Mouse (Mus musculus): Measurements from ENCODE around the gene Gpr50. TPM values are rescaled to one million over a fixed set of nuclear protein-coding genes. Genes with fewer than 3 reads are reported as not detected.

The Gpr50 gene
- polyA plus RNA-seq (2015; fragmentation: Nextera tagmentation; extraction: Ambion mirVana): 0.19 and 0.21 TPM in 2 replicates

DNA sequence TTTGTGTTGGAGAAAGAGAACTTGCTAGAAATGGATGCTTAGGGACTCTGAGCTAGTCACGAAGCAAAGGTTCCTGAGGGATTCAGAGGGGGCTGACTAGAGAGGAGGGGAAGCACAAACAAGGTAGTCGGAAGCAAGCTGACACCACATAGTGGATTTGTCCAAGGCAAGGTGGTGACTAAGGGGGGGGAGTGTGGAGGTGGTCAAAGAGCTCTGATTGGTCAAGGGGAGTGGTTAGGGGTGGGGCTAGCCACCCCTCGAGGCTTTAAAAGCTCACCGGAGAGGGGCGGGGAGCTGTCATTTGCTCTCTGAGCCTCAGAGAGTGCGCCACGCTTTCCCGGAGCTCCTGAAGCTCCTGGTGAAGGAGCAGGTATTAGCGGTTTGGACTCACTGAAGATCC is at the start of gene Gpr50:
TSS of gene Gpr50 (plus strand) at position 294 of the 400 bp plus-strand sequence.
- no peaks in the 10 kb centered on the region for H3K4me1 ChIP-seq
- peak within 1 kb of the TSS; percentile 16; the same call in 1 of the 2 replicates for H3K9ac ChIP-seq
- 16% methylated on average over 9 of the region's 9 CpGs for WGBS
- peak within 1 kb of the TSS; percentile 78 for H3K4me2 ChIP-seq
- ATAC-seq (ENCODE audit: borderline replicate concordance, extremely low read depth, low FRiP score, low TSS enrichment): no peak
- peak within 1 kb of the TSS; percentile 43 for H3K4me3 ChIP-seq
- no peaks in the 10 kb centered on the region for H3K9me3 ChIP-seq
- H3K27ac ChIP-seq: no peak within 1 kb of the TSS
- H3K27me3 ChIP-seq: peaks cover 90% of the 10 kb centered on the region
- no peaks in the 10 kb centered on the region for H3K36me3 ChIP-seq

DNA sequence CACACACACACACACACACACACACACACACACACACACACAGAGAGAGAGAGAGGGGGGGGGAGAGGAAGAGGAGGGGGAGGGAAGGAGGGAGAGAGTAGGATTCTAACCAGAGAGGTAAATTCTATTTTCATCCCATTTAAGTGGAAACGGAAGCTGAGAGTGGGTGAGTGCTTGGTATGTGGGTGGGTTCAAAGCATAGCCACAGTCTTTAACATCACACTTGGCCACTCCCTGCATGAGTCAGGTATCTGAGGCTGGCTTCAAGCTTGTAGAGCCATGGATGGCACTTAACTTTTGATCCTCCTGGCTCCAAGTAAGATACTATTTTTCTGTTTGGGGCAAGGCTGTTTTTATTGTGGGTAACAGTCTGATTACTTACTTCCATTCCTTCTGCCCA is 41.2 kb upstream of the Gpr50 start:
- ATAC-seq (ENCODE audit: borderline replicate concordance, extremely low read depth, low FRiP score, low TSS enrichment): no peak

DNA sequence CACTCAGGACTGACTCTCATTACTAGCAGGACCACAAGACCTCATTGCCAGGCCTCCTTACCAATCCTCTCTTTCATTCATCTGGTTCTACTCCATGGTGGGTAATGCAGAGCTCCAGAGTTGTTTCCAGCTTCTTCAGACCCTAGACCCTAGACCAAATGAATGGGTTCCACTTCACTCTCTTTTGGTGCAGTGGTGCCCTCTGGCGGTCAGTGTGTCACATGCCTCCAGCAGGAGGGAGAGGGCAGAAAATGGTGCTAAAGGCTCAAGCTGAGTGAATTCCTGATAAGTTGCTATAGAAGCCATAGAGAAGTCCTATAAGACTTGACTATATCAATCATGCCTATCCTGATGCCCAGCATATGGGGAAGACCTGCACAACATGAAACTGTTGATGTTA is 39.6 kb upstream of the Gpr50 start:
- no peak overlapping the region for H3K4me3 ChIP-seq
- H3K4me1 ChIP-seq: no peaks in the 10 kb centered on the region
- no peaks in the 10 kb centered on the region for H3K9me3 ChIP-seq
- ATAC-seq (ENCODE audit: borderline replicate concordance, extremely low read depth, low FRiP score, low TSS enrichment): no peak
- H3K9ac ChIP-seq: no peak overlapping the region
- 30% methylated on average over 1 of the region's 1 CpGs for WGBS
- H3K4me2 ChIP-seq: no peak overlapping the region
- H3K27me3 ChIP-seq: no peaks in the 10 kb centered on the region
- no peak overlapping the region for H3K27ac ChIP-seq
- H3K36me3 ChIP-seq: no peaks in the 10 kb centered on the region

More for the DNA sequence above, 41.2 kb upstream of the Gpr50 start:
- Histone ChIP-seq H3K36me3 (no peaks in the 10 kb centered on the region), H3K27me3 (no peaks in the 10 kb centered on the region), H3K4me3 (no peak overlapping the region), H3K4me2 (no peak overlapping the region), H3K9me3 (no peaks in the 10 kb centered on the region), H3K9ac (no peak overlapping the region), H3K27ac (no peak overlapping the region), H3K4me1 (no peaks in the 10 kb centered on the region)
- 47% methylated on average over 1 of the region's 1 CpGs for WGBS

DNA sequence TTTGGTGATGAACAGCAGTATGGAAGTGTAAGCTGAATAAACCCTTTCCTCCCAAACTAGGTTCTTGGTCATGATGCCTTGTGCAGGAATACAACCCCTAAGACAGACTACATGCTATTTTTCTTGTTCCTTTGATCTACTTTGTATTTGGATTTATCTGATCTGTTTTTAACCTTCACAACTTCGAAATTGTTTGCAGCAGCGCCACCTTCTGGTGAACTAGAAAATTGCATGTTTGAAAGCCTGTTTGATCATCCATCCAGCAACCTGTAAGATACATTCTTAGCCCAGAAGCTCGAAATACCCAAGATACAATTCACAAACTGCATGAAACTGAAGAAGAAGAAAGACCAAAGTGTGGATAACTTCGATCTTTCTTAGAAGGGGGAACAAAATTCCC is 35.2 kb upstream of the Gpr50 start:
- Histone ChIP-seq H3K36me3 (no peaks in the 10 kb centered on the region), H3K27me3 (no peaks in the 10 kb centered on the region)
- WGBS: 7% methylated on average over 4 of the region's 4 CpGs

DNA sequence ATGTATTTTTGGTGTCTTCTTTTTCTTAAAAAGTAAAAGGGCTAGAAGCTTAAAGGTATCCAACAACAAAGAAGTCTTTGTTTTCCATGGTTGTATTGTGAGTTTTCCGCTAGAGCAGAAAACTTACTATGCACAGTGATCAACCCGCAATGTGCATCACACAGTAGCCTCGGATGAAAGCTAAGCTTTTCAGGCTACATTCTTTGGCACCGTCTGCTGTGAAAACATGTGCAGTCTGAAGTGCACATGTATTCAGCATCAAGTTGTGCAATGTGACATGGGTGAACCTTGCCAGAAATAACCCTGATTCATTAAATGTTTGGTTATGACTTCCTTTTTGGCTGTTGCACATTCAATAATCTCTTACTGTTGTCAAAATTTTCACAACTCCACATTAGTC is 32.8 kb upstream of the Gpr50 start:
- no peak overlapping the region for H3K27ac ChIP-seq
- 52% methylated on average over 4 of the region's 4 CpGs for WGBS
- no peak for ATAC-seq (ENCODE audit: borderline replicate concordance, extremely low read depth, low FRiP score, low TSS enrichment)

More for the DNA sequence above, 35.2 kb upstream of the Gpr50 start:
- no peak overlapping the region for H3K4me3 ChIP-seq
- H3K27ac ChIP-seq: no peak overlapping the region
- no peak for ATAC-seq (ENCODE audit: borderline replicate concordance, extremely low read depth, low FRiP score, low TSS enrichment)
- H3K4me1 ChIP-seq: no peaks in the 10 kb centered on the region
- H3K4me2 ChIP-seq: no peak overlapping the region
- H3K9me3 ChIP-seq: no peaks in the 10 kb centered on the region
- H3K9ac ChIP-seq: no peak overlapping the region

DNA sequence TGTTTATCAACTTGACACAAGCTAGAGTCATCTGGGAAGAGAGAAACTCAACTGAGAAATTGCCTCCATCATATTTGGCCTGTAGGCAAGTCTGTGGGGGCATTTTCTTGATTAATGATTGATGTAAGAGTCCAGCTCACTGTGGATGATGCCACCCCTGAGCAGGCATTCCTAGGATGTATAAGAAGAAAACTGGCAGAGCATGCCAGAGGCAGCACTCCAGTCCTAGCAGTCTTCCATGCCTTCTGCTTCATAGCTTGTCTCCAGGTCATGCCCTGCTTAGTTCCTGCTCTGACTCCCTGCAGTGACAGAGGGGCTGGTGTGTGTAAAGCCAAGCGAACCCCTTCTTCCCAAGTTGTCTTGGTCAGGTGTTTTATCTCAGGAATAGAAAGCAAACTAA is 32.3 kb upstream of the Gpr50 start:
- H3K27ac ChIP-seq: no peak overlapping the region
- no peak overlapping the region for H3K9ac ChIP-seq
- H3K4me1 ChIP-seq: no peaks in the 10 kb centered on the region
- no peaks in the 10 kb centered on the region for H3K36me3 ChIP-seq
- ATAC-seq (ENCODE audit: borderline replicate concordance, extremely low read depth, low FRiP score, low TSS enrichment): no peak
- no peak overlapping the region for H3K4me3 ChIP-seq
- WGBS: 38% methylated on average over 1 of the region's 1 CpGs
- no peaks in the 10 kb centered on the region for H3K9me3 ChIP-seq
- H3K27me3 ChIP-seq: no peaks in the 10 kb centered on the region
- H3K4me2 ChIP-seq: no peak overlapping the region

More for the DNA sequence above, 32.8 kb upstream of the Gpr50 start:
- Histone ChIP-seq H3K9me3 (no peaks in the 10 kb centered on the region), H3K27me3 (no peaks in the 10 kb centered on the region), H3K36me3 (no peaks in the 10 kb centered on the region), H3K4me2 (no peak overlapping the region), H3K4me3 (no peak overlapping the region), H3K4me1 (no peaks in the 10 kb centered on the region), H3K9ac (no peak overlapping the region)

DNA sequence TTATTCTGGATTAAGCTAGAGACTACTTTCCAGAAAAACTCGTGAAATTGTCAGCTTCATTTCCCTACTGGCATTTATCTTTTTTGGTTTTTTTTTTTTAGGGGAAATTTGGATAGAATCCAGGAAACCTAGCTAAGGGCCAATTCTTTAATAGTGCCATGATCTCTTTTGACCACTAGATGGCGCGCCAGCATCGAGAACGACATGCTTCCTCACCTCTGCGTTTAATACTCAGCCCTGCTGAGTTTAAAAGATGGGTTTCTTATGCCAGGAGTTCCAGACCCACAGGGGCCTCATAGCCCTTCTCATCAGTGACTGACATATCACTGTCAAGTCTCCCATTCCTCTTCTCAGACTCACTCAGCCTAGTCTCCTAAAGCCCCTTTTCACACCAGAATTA is 15.5 kb upstream of the Gpr50 start:
- WGBS: 3% methylated on average over 6 of the region's 6 CpGs
- H3K27ac ChIP-seq: no peak overlapping the region
- H3K27me3 ChIP-seq: peaks cover 4% of the 10 kb centered on the region; the same call in 1 of the 2 replicates
- no peak for ATAC-seq (ENCODE audit: borderline replicate concordance, extremely low read depth, low FRiP score, low TSS enrichment)
- no peak overlapping the region for H3K4me3 ChIP-seq
- H3K9me3 ChIP-seq: no peaks in the 10 kb centered on the region
- no peaks in the 10 kb centered on the region for H3K36me3 ChIP-seq
- no peak overlapping the region for H3K4me2 ChIP-seq
- no peaks in the 10 kb centered on the region for H3K4me1 ChIP-seq
- H3K9ac ChIP-seq: no peak overlapping the region

DNA sequence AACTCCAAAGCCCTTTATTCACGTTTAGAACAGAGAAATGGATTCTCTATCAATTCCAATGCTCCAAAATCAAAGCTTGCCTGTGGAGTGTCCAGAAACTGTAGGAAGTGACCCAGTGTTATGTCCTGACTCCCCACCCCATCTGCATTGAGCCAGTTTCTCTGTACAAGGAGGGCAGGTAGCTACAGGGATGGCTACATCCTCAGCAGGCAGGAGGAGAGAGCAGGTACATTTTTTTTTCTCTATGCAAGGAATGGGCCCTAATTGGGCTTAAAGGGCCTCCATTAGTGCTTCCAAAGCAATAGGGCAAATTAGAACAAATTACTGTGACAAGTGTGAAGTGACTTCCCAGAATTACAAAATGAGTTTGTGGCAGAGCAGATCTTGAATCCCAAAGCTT is 15.0 kb upstream of the Gpr50 start:
- Histone ChIP-seq H3K27me3 (peaks cover 4% of the 10 kb centered on the region; the same call in 1 of the 2 replicates), H3K9ac (no peak overlapping the region), H3K4me3 (no peak overlapping the region), H3K9me3 (no peaks in the 10 kb centered on the region), H3K36me3 (no peaks in the 10 kb centered on the region), H3K27ac (no peak overlapping the region), H3K4me1 (no peaks in the 10 kb centered on the region), H3K4me2 (no peak overlapping the region)
- 10% methylated on average over 1 of the region's 1 CpGs for WGBS
- ATAC-seq (ENCODE audit: borderline replicate concordance, extremely low read depth, low FRiP score, low TSS enrichment): no peak

DNA sequence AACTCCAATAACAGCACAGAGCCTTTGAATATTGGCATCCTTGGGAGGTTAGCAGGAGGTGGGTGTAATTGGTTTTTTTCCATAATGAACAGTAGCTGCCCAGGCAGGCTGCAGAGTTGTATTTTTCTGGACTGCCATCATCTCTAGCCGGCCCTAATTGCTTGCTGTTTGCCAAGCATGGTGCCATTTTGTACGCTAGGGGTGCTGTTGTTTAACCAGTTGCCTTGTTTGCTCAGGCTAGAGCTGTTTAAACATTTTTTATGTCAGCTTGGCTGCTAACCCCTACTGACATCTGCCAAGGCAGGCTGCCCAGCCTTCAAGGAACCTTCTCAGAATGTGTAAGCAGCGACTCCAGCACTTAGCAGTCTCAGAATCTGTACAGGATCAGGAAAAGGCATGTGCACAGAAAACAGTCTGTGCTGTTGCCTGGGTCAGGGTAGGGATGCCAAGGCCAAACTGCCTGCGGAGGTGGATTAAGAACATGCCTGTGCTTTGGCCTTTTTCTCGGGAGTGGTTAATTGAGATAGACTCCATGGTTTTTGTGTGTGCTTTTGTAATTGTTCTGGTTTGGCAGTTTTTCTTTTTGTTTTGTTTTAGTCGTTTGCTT is 14.5 kb upstream of the Gpr50 start:
- no peaks in the 10 kb centered on the region for H3K36me3 ChIP-seq
- H3K4me1 ChIP-seq: no peaks in the 10 kb centered on the region
- no peak overlapping the region for H3K4me2 ChIP-seq
- peak; percentile 46; the same call in 1 of the 2 replicates for ATAC-seq (ENCODE audit: borderline replicate concordance, extremely low read depth, low FRiP score, low TSS enrichment)
- H3K9ac ChIP-seq: no peak overlapping the region
- no peak overlapping the region for H3K4me3 ChIP-seq
- 42% methylated on average over 6 of the region's 6 CpGs for WGBS
- no peak overlapping the region for H3K27ac ChIP-seq
- no peaks in the 10 kb centered on the region for H3K9me3 ChIP-seq
- H3K27me3 ChIP-seq: peaks cover 4% of the 10 kb centered on the region; the same call in 1 of the 2 replicates

DNA sequence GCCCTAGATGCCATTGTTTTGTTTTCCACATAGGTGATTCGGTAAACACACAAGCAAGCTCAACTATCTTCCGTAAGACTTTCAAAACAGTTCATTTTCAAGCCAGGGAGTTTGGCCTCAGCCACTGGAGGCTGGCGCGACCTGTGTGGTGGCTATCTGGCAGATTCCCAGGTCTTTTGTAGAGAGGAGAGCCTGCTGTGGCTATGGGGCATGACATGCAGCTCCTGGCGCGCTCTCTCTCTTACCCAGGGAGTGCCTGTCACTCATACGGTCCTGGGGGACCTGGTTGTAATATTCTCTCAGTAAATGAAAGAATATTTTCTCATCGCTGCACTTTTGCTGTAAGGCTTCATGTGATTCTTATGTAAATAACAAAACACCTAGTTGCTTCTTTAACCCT is 13.5 kb upstream of the Gpr50 start:
- Histone ChIP-seq H3K4me3 (no peak overlapping the region), H3K27ac (no peak overlapping the region), H3K9ac (no peak overlapping the region), H3K27me3 (peaks cover 4% of the 10 kb centered on the region; the same call in 1 of the 2 replicates), H3K9me3 (no peaks in the 10 kb centered on the region), H3K36me3 (no peaks in the 10 kb centered on the region), H3K4me2 (no peak overlapping the region), H3K4me1 (no peaks in the 10 kb centered on the region)
- 45% methylated on average over 8 of the region's 8 CpGs for WGBS
- ATAC-seq (ENCODE audit: borderline replicate concordance, extremely low read depth, low FRiP score, low TSS enrichment): no peak

DNA sequence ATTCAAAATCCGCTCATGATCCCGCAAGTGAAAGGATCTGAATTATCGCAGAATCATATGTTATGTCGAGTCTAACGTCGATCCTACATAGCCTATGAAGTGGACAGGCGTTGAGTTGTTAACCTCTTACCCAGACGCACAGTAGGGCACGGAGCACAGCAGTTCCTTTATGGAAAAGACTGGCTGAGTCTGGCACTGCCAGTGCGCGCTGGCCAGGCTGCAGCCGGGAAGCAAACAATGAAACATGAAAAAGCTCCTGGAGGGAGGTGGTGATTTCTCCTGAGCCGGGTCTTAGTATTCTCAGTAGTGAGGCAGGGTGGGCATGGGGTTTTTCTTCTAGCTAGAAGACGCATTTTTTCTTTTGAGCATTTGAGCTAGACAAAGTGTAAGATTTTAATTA is 1.7 kb upstream of the Gpr50 start:
- Histone ChIP-seq H3K27me3 (peaks cover 82% of the 10 kb centered on the region), H3K4me2 (no peak overlapping the region)

DNA sequence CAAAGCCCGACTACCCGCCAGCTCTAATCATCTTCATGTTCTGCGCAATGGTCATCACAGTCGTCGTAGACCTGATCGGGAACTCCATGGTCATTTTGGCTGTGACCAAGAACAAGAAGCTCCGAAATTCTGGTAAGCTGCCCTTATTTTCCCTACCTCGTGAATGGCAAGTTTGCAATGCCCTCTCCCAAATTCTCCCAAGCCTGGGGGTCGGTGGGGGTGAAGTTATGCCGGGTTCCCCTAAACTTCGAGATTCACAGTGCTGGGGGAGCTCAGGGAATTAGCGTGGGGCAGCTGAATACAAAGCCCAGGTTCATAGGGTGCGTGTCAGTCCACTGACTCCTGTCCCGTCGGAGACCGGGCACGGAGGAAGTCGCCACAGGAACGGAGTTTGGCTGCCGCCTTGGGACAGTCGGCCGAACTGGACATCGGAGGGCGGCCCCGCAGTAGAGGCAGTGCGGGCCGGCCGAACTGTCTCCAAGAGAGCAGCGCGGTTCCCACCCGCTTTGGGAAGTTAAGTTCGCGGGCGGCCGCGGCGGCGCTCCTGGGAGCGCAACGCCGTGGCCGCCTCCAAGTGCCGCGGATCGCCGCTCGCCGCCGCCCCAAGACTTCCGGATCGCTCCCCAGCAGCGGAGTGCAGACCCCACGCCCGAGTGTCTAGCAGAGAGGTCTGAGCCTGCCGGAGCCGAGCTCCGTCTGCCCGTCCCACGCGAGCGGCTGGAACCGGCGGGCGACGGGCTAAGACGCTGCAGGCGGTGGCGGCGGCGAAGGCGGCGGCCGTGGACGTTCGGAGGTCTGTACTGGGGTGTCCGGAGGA is 612 bp downstream of the Gpr50 start:
- ATAC-seq (ENCODE audit: borderline replicate concordance, extremely low read depth, low FRiP score, low TSS enrichment): peak; percentile 31; the same call in 1 of the 2 replicates
- Histone ChIP-seq H3K9me3 (no peaks in the 10 kb centered on the region), H3K9ac (peak overlapping the region; percentile 16; the same call in 1 of the 2 replicates), H3K27me3 (peaks cover 89% of the 10 kb centered on the region), H3K27ac (no peak overlapping the region), H3K4me3 (peak overlapping the region; percentile 43), H3K4me1 (no peaks in the 10 kb centered on the region), H3K36me3 (no peaks in the 10 kb centered on the region), H3K4me2 (peak overlapping the region; percentile 78)
- 18% methylated on average over 76 of the region's 76 CpGs for WGBS

More for the DNA sequence above, 1.7 kb upstream of the Gpr50 start:
- no peak for ATAC-seq (ENCODE audit: borderline replicate concordance, extremely low read depth, low FRiP score, low TSS enrichment)
- Histone ChIP-seq H3K4me3 (no peak overlapping the region), H3K36me3 (no peaks in the 10 kb centered on the region), H3K9me3 (no peaks in the 10 kb centered on the region), H3K27ac (no peak overlapping the region), H3K4me1 (no peaks in the 10 kb centered on the region), H3K9ac (no peak overlapping the region)
- WGBS: 25% methylated on average over 14 of the region's 14 CpGs
